Mouse (Mus musculus) duodenum, adult 2 months (tissue): Measurements from ENCODE around the gene Olfr1109. TPM values are rescaled to one million over a fixed set of nuclear protein-coding genes. Genes with fewer than 3 reads are reported as not detected.

Source experiments
- polyA plus RNA-seq: library from polyadenylated mRNA; depleted of rRNA; stranded (reverse); fragments of >200 nt; gene quantifications from 2 replicates; pipeline ENCODE4 v1.2.3, GENCODE M21; 2012; ENCODE audit warnings: low replicate concordance; rRNA removed

The Olfr1109 gene
- not detected in 2 replicates for polyA plus RNA-seq

DNA sequence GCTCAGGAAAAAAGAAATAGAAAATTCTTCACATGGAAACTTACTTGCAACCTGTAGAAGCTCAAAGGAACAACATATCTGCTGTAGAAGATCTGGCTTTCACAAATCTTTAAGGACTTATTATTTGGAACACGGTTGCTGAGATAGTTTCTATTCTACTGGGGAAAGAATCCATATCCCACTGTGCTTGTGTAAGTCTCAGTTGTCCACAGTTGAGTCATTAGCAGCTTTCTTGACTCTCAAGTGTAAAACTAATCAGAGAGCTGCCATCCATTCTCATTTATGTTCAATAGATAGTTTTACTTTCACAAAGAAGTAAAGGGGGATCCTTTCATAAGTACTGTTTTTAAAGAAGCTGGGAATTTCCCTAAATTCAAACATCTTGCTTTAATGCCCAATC, at the start of gene Olfr1109:
Gene Olfr1109, minus strand, starts transcription at position 101 of the 400 bp plus-strand sequence.

DNA sequence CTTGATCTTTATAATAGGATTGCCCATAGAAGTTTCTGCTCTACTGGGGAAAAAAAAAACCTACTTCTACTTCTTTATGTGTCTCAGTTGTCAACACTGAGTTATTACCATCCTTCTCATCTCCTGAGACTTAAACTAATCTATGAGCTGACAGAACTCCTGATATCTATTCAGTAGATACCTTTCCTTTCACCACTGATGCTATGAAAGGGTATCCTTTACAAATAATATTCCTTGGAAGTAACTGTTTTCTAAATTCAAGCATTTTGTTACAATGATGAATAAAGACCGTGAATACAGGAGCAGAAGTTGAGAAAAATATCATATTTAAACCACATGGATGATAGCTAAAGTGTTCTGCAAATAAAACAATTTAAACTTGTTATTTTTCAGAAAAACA, 44.4 kb upstream of the Olfr1109 start, which contains the start of gene Olfr1110:
Gene Olfr1110, minus strand, starts transcription at position 101 of the 400 bp plus-strand sequence.

DNA sequence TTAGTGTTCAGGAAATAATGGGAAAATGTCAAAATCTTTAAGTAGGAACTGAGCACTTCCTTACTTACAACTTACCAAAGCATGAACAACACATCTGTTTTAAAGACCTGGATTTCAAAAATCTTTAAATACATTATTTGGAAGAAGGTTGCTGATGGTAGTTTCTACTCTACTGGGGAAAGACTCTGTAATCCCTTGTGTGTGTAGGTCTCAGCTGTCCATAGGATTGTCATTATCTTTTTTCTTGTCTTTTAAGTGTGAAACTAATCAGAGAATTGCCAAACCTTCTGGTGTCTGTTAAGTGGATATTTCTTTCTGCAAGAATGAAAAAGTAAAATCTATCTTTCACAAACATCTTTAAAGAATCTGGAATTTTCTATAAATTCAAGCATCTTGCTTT, 18.7 kb upstream of the Olfr1109 start, which contains the start of gene Olfr259:
Gene Olfr259, minus strand, starts transcription at position 101 of the 400 bp plus-strand sequence.

DNA sequence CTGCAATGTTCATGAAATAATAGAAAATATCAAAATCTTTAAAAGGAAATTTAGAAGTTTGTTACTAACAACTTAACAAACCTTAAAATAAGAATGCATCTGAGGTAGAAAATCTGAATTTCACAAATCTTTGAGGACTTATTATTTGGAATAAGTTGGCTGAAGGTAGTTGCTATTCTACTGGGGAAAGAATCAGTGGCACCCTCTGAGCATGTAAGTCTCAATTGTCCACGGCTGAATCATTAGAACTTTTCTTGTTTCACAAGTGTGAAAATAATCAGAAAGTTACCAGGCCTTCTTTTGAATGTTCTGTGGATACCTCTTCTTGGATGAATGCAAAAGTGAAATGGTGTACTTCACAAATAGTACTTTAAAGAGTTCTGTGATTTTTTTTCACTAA, 20.1 kb downstream of the Olfr1109 start, which contains the start of gene Olfr1107:
Gene Olfr1107, minus strand, starts transcription at position 101 of the 400 bp plus-strand sequence.

DNA sequence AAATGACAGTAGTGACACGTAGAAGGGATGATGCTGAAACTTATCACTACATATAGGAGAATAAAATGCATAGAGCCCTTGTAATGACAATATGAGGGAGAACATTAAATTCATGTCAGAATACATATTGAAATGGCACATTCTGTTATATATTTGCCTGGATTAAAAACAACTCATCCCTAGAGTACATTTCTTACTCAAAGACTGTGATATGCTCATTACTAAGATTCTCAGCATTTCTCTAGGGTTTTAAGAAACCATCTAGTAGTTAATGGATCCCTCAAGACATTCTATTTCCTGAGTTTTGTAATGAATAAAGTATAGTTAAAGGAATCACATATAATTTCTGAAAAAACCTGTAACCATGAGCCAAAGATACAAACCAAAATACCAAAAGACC, 43.6 kb downstream of the Olfr1109 start, which contains the start of gene Olfr1106:
Gene Olfr1106, minus strand, starts transcription at position 101 of the 400 bp plus-strand sequence.

Other genes starting within 250 kb of the Olfr1109 start
- gene Olfr1095, start 244.3 kb downstream of the Olfr1109 start, polyA plus RNA-seq = not detected in 2 replicates
- gene Gm13723, start 221.2 kb downstream of the Olfr1109 start, polyA plus RNA-seq = not detected in 2 replicates
- gene Olfr1097, start 203.8 kb downstream of the Olfr1109 start, polyA plus RNA-seq = not detected in 2 replicates
- not detected in 2 replicates for gene Olfr1098, start 171.5 kb downstream of the Olfr1109 start, polyA plus RNA-seq
- gene Olfr1099, start 135.3 kb downstream of the Olfr1109 start, polyA plus RNA-seq = not detected in 2 replicates
- gene Olfr1100, start 116.1 kb downstream of the Olfr1109 start, polyA plus RNA-seq = not detected in 2 replicates
- not detected in 2 replicates for gene Olfr1101, start 104.8 kb downstream of the Olfr1109 start, polyA plus RNA-seq
- gene Olfr1102, start 97.6 kb downstream of the Olfr1109 start, polyA plus RNA-seq = not detected in 2 replicates
- gene Olfr1104, start 68.9 kb downstream of the Olfr1109 start, polyA plus RNA-seq = not detected in 2 replicates
- gene Olfr1105, start 59.5 kb downstream of the Olfr1109 start, polyA plus RNA-seq = not detected in 2 replicates
- not detected in 2 replicates for gene Olfr1106, start 43.7 kb downstream of the Olfr1109 start, polyA plus RNA-seq
- gene Olfr1107, start 20.2 kb downstream of the Olfr1109 start, polyA plus RNA-seq = not detected in 2 replicates
- gene Olfr259, start 18.6 kb upstream of the Olfr1109 start, polyA plus RNA-seq = not detected in 2 replicates
- not detected in 2 replicates for gene Olfr1110, start 44.3 kb upstream of the Olfr1109 start, polyA plus RNA-seq
- not detected in 2 replicates for gene Olfr1111, start 56.6 kb upstream of the Olfr1109 start, polyA plus RNA-seq
- gene Olfr1112, start 91.8 kb upstream of the Olfr1109 start, polyA plus RNA-seq = not detected in 2 replicates
- gene Olfr1113, start 113.0 kb upstream of the Olfr1109 start, polyA plus RNA-seq = not detected in 2 replicates
- not detected in 2 replicates for gene Olfr1115, start 152.0 kb upstream of the Olfr1109 start, polyA plus RNA-seq
- gene Olfr1116, start 171.5 kb upstream of the Olfr1109 start, polyA plus RNA-seq = not detected in 2 replicates
- not detected in 2 replicates for gene Olfr1118, start 211.6 kb upstream of the Olfr1109 start, polyA plus RNA-seq